Mouse (Mus musculus) small intestine, adult 2 months (tissue): Measurements from ENCODE around the gene Tead4. TPM values are rescaled to one million over a fixed set of nuclear protein-coding genes. Genes with fewer than 3 reads are reported as not detected.

Experiments
- H3K27ac ChIP-seq: fragments of 200-500 bp; 2 replicates; pipeline ENCODE4 v1.5.1; 2012; ENCODE audit warnings: low read depth, low read length, control low read depth, inconsistent platforms; ENCODE audit not compliant: insufficient read depth
- H3K27me3 ChIP-seq: fragments of 200-500 bp; 2 replicates; pipeline ENCODE4 v1.6.1; 2012; ENCODE audit warnings: mild to moderate bottlenecking, moderate library complexity, low read length, inconsistent platforms; ENCODE audit not compliant: control insufficient read depth, insufficient read depth
- H3K36me3 ChIP-seq: fragments of 200-500 bp; 2 replicates; pipeline ENCODE4 v1.6.1; 2012; ENCODE audit warnings: mild to moderate bottlenecking, low read length, control low read depth, inconsistent platforms; ENCODE audit not compliant: control insufficient read depth, insufficient read depth
- H3K4me1 ChIP-seq: fragments of 200-500 bp; 2 replicates; pipeline ENCODE4 v1.6.1; 2012; ENCODE audit warnings: low read length, inconsistent platforms, mixed read lengths; ENCODE audit not compliant: control insufficient read depth, insufficient read depth, insufficient read length
- H3K4me3 ChIP-seq: fragments of 200-500 bp; 2 replicates; pipeline ENCODE4 v1.5.1; 2012; ENCODE audit warnings: low read depth, mild to moderate bottlenecking, control low read depth, inconsistent platforms, low read length, moderate library complexity
- CTCF ChIP-seq: fragments of 200-500 bp; IDR thresholded peaks from 2 replicates; pipeline ENCODE4 v1.5.1; 2012; ENCODE audit warnings: low read depth, mild to moderate bottlenecking, control low read depth, inconsistent platforms, low read length, moderate library complexity, mixed read lengths; ENCODE audit not compliant: insufficient replicate concordance, insufficient read length; ENCODE audit errors: extremely low read depth
- POLR2A ChIP-seq: fragments of 200-500 bp; IDR thresholded peaks from 2 replicates; pipeline ENCODE4 v1.6.1; 2012; ENCODE audit warnings: low read depth, mild to moderate bottlenecking, control low read depth, inconsistent platforms, low read length, moderate library complexity
- WGBS: fragments of 180-500 bp; shearing (Covaris S2); methylation state at CpG from one replicate; pipeline ENCODE4 v1.1.7; 2018; 5-methylcytosine and 5-hydroxymethylcytosine counted together
- polyA plus RNA-seq: library from polyadenylated mRNA; depleted of rRNA; stranded (reverse); fragments of >200 nt; gene quantifications from 2 replicates; pipeline ENCODE4 v1.2.3, GENCODE M21; 2012

Tead4 gene
- polyA plus RNA-seq, 1 experiment, result 0.93 TPM

DNA sequence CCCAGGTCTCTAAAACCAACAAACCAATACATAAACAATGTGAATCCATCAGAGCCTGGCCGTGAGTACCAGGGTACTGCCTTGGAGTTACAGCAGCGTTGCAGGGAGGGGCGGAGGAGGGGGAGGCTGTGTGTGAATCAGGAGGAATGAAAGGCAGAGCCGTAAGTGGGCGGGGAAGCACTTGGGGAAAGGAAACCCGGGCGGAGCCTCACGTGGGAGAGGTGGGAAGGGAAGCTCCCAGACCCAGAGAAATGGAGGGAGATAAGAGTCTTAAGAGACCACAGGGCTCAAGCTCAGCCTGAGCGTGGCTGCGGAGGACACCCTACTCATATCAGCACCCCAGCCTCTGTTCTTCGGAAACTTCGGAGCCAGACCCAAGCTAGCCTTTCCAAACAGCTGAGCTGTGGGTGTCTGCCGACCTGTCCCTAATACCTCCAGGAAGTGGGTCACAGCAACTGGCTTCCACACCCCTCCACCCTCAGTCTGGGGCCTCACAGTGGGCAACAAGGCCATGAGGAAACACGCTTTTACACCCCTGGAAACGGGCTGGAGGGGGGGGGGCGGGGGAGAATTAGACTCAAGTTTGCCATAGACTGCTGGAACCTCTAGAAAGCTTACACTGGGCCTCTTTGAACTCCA is 14.7 kb downstream of the Tead4 start:
- Histone ChIP-seq H3K27ac (no peak overlapping the region), H3K36me3 (no peaks in the 10 kb centered on the region), H3K27me3 (no peaks in the 10 kb centered on the region), H3K4me1 (peaks cover 7% of the 10 kb centered on the region; the same call in 1 of the 2 replicates), H3K4me3 (peak overlapping the region; percentile 55)
- 3% methylated on average over 16 of the region's 16 CpGs for WGBS
- TF ChIP-seq POLR2A (no peak), CTCF (no peak)

GRCm38 (mm10) chr6:128282126-128282525 is 18.5 kb downstream of the Tead4 start:
- Histone ChIP-seq H3K36me3 (no peaks in the 10 kb centered on the region), H3K27me3 (no peaks in the 10 kb centered on the region), H3K27ac (no peak overlapping the region), H3K4me1 (peaks cover 15% of the 10 kb centered on the region; the same call in 1 of the 2 replicates), H3K4me3 (no peak overlapping the region)
- WGBS, result 82% methylated on average over 3 of the region's 3 CpGs
- no peak for TF ChIP-seq POLR2A
- TF ChIP-seq CTCF, result no peak

DNA sequence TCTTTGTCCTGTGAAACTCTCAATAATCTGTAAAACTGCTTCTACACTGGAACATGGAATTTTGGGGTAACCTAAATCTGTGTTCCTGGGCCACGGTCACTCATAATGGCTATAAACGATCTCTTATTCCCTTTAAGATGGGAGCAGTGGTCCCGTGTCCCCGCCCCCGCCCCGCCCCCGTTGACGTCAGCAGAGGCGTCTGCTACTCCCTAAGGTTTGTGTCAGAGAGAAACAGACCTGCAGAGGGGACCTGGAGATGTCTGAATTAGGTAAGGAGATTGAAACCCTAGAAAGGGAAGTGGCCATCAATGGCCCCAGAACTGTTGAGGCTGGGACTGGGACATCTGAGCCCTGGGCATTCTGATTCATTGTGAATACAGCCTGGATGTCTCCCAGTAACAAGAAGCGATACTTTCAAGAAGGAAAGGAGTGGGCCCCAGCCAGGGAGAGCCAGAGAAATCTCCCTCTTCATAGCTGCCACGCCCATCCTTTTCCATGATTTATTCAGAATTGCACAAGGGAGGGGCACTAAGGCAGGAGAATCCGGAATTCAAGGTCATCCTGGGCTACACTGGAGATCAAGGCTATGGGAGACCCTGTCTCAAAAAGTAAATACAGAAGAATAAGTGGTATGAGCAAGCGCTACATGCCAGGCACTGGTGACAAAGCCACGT is 20.0 kb downstream of the Tead4 start:
- no peaks in the 10 kb centered on the region for H3K36me3 ChIP-seq
- H3K27ac ChIP-seq, result no peak overlapping the region
- H3K4me1 ChIP-seq, result peaks cover 11% of the 10 kb centered on the region; the same call in 1 of the 2 replicates
- 36% methylated on average over 14 of the region's 14 CpGs for WGBS
- TF ChIP-seq POLR2A (no peak), CTCF (no peak)
- no peak overlapping the region for H3K4me3 ChIP-seq
- no peaks in the 10 kb centered on the region for H3K27me3 ChIP-seq

- H3K27ac ChIP-seq, result no peak overlapping the region
- WGBS, result 74% methylated on average over 5 of the region's 5 CpGs
- TF ChIP-seq CTCF (no peak), POLR2A (no peak)
- no peak overlapping the region for H3K4me3 ChIP-seq
- H3K4me1 ChIP-seq, result peaks cover 9% of the 10 kb centered on the region; the same call in 1 of the 2 replicates
- no peaks in the 10 kb centered on the region for H3K36me3 ChIP-seq
- H3K27me3 ChIP-seq, result no peaks in the 10 kb centered on the region
Observed at GRCm38 (mm10) chr6:128279608-128280007, 21.0 kb downstream of the Tead4 start.

- Histone ChIP-seq H3K4me3 (no peak overlapping the region), H3K36me3 (no peaks in the 10 kb centered on the region), H3K4me1 (peaks cover 9% of the 10 kb centered on the region; the same call in 1 of the 2 replicates), H3K27me3 (no peaks in the 10 kb centered on the region), H3K27ac (no peak overlapping the region)
- WGBS, result 81% methylated on average over 4 of the region's 4 CpGs
- TF ChIP-seq CTCF (no peak), POLR2A (no peak)
Observed at GRCm38 (mm10) chr6:128279099-128279498, 21.5 kb downstream of the Tead4 start.

DNA sequence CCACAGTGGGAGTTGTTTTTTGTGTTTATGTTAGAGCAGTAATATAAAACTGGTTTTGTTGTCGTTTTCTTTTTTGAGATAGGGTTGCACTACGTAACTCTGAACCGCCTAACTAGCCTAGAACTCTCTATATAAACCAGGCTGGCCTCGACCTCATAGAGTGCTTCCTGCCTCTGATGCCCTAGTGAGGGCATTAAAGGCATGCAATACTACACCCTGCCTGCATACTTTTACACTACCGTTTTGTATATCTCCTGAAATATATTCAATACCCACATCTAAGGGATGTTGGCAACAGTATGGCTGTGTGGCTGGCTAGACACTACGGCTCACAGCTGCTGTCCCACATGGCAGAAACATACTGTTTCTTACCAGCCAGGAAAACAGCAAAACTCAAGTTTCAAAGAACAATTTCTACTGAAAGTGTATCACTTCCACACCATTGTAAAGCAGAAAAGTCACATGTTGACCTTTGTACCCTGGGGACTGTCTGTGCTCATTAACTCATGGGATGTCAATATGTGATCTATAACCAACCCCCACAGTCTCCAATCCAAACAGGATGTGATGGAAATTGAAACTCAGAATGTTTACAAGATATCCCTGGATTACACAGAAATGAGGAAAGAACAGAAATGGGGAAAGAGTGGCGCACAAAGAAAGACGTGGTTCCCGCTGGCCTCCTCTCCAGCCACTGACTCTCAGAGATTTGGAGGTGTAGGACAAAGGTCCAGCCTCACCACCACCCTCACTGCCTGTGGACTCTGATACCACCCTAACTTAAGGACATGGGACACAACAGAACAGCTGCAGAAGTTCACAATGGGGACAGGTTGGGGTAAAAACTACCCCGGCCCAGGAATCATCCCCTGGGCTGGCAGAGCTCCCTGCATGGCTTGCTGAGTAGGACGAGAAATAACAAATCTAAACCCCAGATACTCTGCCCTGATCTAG is 23.2 kb downstream of the Tead4 start:
- Histone ChIP-seq H3K27me3 (no peaks in the 10 kb centered on the region), H3K4me3 (no peak overlapping the region), H3K4me1 (peaks cover 9% of the 10 kb centered on the region; the same call in 1 of the 2 replicates), H3K27ac (0 out of 2 replicates have a peak overlapping the region, but pooled peaks have one; percentile 43), H3K36me3 (no peaks in the 10 kb centered on the region)
- TF ChIP-seq CTCF, result no peak
- no peak for TF ChIP-seq POLR2A
- WGBS, result 54% methylated on average over 11 of the region's 11 CpGs

DNA sequence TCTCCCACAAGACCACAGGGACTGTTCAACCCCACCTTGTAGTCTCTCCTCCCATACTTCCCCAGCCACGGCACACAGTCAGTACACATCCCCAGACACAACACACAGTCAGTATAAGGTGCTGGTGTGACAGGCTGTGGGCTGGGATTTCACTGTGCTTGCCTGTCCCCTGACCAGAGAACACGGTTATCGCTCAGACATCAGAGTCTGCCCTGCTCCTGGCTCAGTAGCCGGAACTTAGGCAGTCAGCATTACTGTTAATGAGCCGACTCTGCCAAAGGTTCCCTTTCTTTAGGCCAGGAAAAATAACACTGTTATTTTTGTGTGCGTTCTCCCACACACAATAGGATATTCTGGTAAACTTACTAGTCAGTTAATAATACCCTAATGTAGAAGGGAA is 24.3 kb downstream of the Tead4 start:
- 94% methylated on average over 6 of the region's 6 CpGs for WGBS
- TF ChIP-seq POLR2A (no peak), CTCF (no peak)
- Histone ChIP-seq H3K27me3 (no peaks in the 10 kb centered on the region), H3K36me3 (no peaks in the 10 kb centered on the region), H3K4me3 (no peak overlapping the region), H3K27ac (no peak overlapping the region), H3K4me1 (peaks cover 9% of the 10 kb centered on the region; the same call in 1 of the 2 replicates)
